ENCODE assay signal across 7 mouse cellular contexts in the genomic region with DNA sequence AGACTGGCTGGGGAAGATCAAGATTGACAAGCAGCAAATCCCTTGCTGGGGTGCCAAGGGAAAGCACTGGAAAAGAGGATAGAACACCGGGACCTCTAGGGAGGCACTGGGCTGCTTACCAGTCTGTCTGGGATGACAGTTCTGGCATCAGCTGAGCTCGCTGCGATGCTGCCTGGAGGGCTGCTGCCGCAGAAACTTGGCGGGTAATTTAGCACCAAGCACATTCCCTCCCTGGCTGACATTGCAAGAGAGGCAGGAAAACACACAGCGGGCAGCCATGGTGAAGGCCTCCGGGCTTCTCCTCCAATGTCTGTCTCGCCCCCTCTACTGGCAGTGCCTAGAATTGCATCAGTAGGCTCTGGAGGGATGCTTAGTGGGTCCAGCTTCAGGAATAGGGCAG. TPM values are rescaled to one million over a fixed set of nuclear protein-coding genes. Genes with fewer than 3 reads are reported as not detected.
A peak's percentile ranks its signal among the peaks of the same experiment; 100 is the strongest.
DNase-seq lines count a peak whose midpoint lies in the region; ATAC-seq lines count a peak whose summit lies in the region.

No protein-coding gene starts in this region.

- H3K36me3 ChIP-seq in intestine, embryonic 16.5 days (ENCODE audit: control insufficient read depth, insufficient read depth, low read length), result no peaks in the 10 kb centered on the region
- no peaks in the 10 kb centered on the region for H3K36me3 ChIP-seq in midbrain, embryonic 11.5 days (ENCODE audit: control insufficient read depth, insufficient read depth, low read length)

- no peak overlapping the region for H3K9ac ChIP-seq in intestine, embryonic 16.5 days (ENCODE audit: low read depth, low read length)
- peak overlapping the region; percentile 41; the same call in 1 of the 2 replicates for H3K9ac ChIP-seq in midbrain, embryonic 11.5 days (ENCODE audit: low read length)

- H3K9me3 ChIP-seq in intestine, embryonic 16.5 days (ENCODE audit: control insufficient read depth, low read length), result no peaks in the 10 kb centered on the region
- no peaks in the 10 kb centered on the region for H3K9me3 ChIP-seq in midbrain, embryonic 11.5 days (ENCODE audit: control insufficient read depth, low read length)

- H3K4me1 ChIP-seq in intestine, embryonic 16.5 days (ENCODE audit: control insufficient read depth, insufficient read depth, low read length), result 0 out of 2 replicates have a peak, but pooled peaks cover 2% of the 10 kb centered on the region
- H3K4me1 ChIP-seq in midbrain, embryonic 11.5 days (ENCODE audit: control insufficient read depth, insufficient read depth, low read length), result no peaks in the 10 kb centered on the region

- no peak overlapping the region for H3K27ac ChIP-seq in intestine, embryonic 16.5 days (ENCODE audit: low read length)
- no peak overlapping the region for H3K27ac ChIP-seq in midbrain, embryonic 11.5 days (ENCODE audit: low read depth, low read length)

- H3K27me3 ChIP-seq in intestine, embryonic 16.5 days (replicated peaks; ENCODE audit: control insufficient read depth, insufficient read depth, low read length), result no peaks in the 10 kb centered on the region
- no peaks in the 10 kb centered on the region for H3K27me3 ChIP-seq in midbrain, embryonic 11.5 days (ENCODE audit: control insufficient read depth, insufficient read depth, low read length)

- peak; percentile 78 for ATAC-seq in intestine, embryonic 16.5 days
- ATAC-seq in midbrain, embryonic 11.5 days (ENCODE audit: low FRiP score), result peak; percentile 74

- 9% methylated on average over 8 of the region's 8 CpGs for WGBS in intestine, embryonic 16.5 days
- 4% methylated on average over 8 of the region's 8 CpGs for WGBS in midbrain, embryonic 11.5 days

- H3K4me3 ChIP-seq in intestine, embryonic 16.5 days (ENCODE audit: low read length), result no peak overlapping the region
- no peak overlapping the region for H3K4me3 ChIP-seq in midbrain, embryonic 11.5 days (ENCODE audit: low read depth, low read length)

- intact Hi-C loops in left cerebral cortex, postnatal 25 days (cut with DNase I), result loop anchor here (5.0 kb wide), 1 partner anchor 154 kb away; no protein-coding TSS in a partner anchor

- peak overlapping the region; percentile 27; the same call in 1 of the 2 replicates for H3K4me2 ChIP-seq in intestine, embryonic 16.5 days (ENCODE audit: low read depth, low read length)
- peak overlapping the region; percentile 33; the same call in 1 of the 2 replicates for H3K4me2 ChIP-seq in midbrain, embryonic 11.5 days

- DNase-seq in adrenal gland, adult 2 months, result peak; percentile 82
- DNase-seq in embryo, embryonic 11.5 days (ENCODE audit: low read depth, low spot score), result peak; percentile 71
- peak; percentile 26 to 63 for DNase-seq in gastrocnemius, postnatal 4 days (ENCODE audit: low spot score in 2 of 2)
- DNase-seq in left cerebral cortex, postnatal 25 days (ENCODE audit: low spot score in 2 of 2), result peak; percentile 72 to 85
- DNase-seq in midbrain, embryonic 11.5 days (ENCODE audit: low spot score, missing footprints), result peak; percentile 97
- peak; percentile 6 for DNase-seq in spleen, adult 12 weeks (ENCODE audit: low spot score)

RNA-seq across cellular contexts. Expression of gene Slc35b3, which starts 51.0 kb away (rescaled TPM):
- 10 to 100 TPM; 18.4 to 19.2 TPM for total RNA-seq in adrenal gland, adult 2 months (2021)
- polyA plus RNA-seq in adrenal gland, adult 2 months (2012; rRNA removed), result 4.7 and 6.2 TPM in 2 replicates
- total RNA-seq in gastrocnemius, postnatal 4 days (2021), result 10 to 100 TPM; 10.6 to 12.9 TPM
- 49.6 and 50.8 TPM in 2 replicates for polyA plus RNA-seq in intestine, embryonic 16.5 days (2015; fragmentation: Nextera tagmentation; extraction: Ambion mirVana)
- 10 to 100 TPM; 14.4 to 21.1 TPM for total RNA-seq in left cerebral cortex, postnatal 25 days (2021)
- polyA plus RNA-seq in midbrain, embryonic 11.5 days (2014; fragmentation: Nextera tagmentation; extraction: Ambion mirVana), result 27.6 and 29.1 TPM in 2 replicates

Comparison
In these comparisons a context has a peak if more than half of its experiments do, and no peak if none do; other contexts are left out.
1. DNase-seq: peak in every context shown above with its lines; median percentile 97 in midbrain, embryonic 11.5 days; 82 in adrenal gland, adult 2 months; 78 in left cerebral cortex, postnatal 25 days; 71 in embryo, embryonic 11.5 days; 44 in gastrocnemius, postnatal 4 days; 6 in spleen, adult 12 weeks.